Mouse (Mus musculus) 416B (cell line): ENCODE data around the gene Col6a4.

Experiments
- DNase-seq: peaks from one replicate; pipeline ENCODE4 v3.0.0; 2011; ENCODE audit warnings: low read depth

Gene Col6a4

GRCm38 (mm10) chr9:105960533-105960932, 136.1 kb downstream of the Col6a4 start, which contains the start of gene Col6a5:
Col6a5 (minus strand) TSS chr9:105960643.
- no peak for DNase-seq

- DNase-seq: no peak
These were observed 137.5 kb downstream of the Col6a4 start for GRCm38 (mm10) chr9:105959116-105959515.

- DNase-seq: no peak
These were observed 146.8 kb downstream of the Col6a4 start for GRCm38 (mm10) chr9:105949755-105950154.

DNA sequence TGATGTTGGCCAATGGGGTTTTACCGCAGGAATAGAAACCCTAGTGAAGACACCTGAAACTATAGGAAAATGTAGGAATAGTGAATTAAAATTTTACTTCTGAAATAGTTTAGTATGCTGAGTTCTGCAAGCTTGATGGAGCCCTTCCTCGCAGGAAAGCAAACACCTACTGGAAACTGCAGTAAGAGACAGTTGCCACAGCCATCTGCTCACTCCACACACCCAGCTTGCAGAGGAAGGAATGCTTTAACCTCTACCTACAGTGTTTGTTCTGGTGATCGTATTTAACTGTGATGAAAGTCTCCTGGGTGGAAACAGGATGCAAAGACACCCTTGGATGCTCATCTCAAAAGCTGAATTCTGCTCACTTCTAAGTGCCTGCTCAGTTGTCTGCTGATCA, 149.0 kb downstream of the Col6a4 start:
- DNase-seq: no peak
